Mouse (Mus musculus) ovary, adult 18-20 months (tissue): Measurements from ENCODE around the gene Tcl1b3.
"Not testable (repeated sequence)": the region's sequence is repeated elsewhere in the genome, so short reads cannot be mapped to it uniquely, and the experiment has no call there.

Experiments used
- DNase-seq: peaks from one replicate; pipeline ENCODE4 v3.0.0; 2022; ENCODE audit warnings: low spot score, mixed read lengths

The Tcl1b3 gene

GRCm38 (mm10) chr12:105190743-105191142, at the start of gene Tcl1b3:
Tcl1b3 (plus strand) TSS chr12:105191043.
- DNase-seq: not testable (repeated sequence)

- no peak for DNase-seq
Measured at GRCm38 (mm10) chr12:105143096-105143495, 47.7 kb upstream of the Tcl1b3 start.

- not testable (repeated sequence) for DNase-seq
Measured at GRCm38 (mm10) chr12:105144928-105145327, 45.9 kb upstream of the Tcl1b3 start.

- no peak for DNase-seq
Measured at GRCm38 (mm10) chr12:105145714-105146113, 45.1 kb upstream of the Tcl1b3 start, which contains the start of gene Tcl1b2. Tcl1b2 (plus strand) TSS chr12:105146014.

GRCm38 (mm10) chr12:105155286-105155685, 35.6 kb upstream of the Tcl1b3 start:
- DNase-seq: not testable (repeated sequence)

GRCm38 (mm10) chr12:105158842-105159241, 32.0 kb upstream of the Tcl1b3 start:
- DNase-seq: no peak

- no peak for DNase-seq
Measured at GRCm38 (mm10) chr12:105159390-105159789, 31.5 kb upstream of the Tcl1b3 start, which contains the start of gene Tcl1b1. Tcl1b1 (plus strand) TSS chr12:105159690.

GRCm38 (mm10) chr12:105166734-105167133, 24.1 kb upstream of the Tcl1b3 start:
- no peak for DNase-seq

GRCm38 (mm10) chr12:105173366-105173765, 17.5 kb upstream of the Tcl1b3 start:
- no peak for DNase-seq

- not testable (repeated sequence) for DNase-seq
Measured at GRCm38 (mm10) chr12:105174318-105174717, 16.5 kb upstream of the Tcl1b3 start.

GRCm38 (mm10) chr12:105176044-105176443, 14.8 kb upstream of the Tcl1b3 start, which contains the start of gene Tcl1b5:
Tcl1b5 (plus strand) TSS chr12:105176344.
- DNase-seq: not testable (repeated sequence)

- DNase-seq: not testable (repeated sequence)
Measured at GRCm38 (mm10) chr12:105181040-105181644, 9.7 kb upstream of the Tcl1b3 start.

- DNase-seq: not testable (repeated sequence)
Measured at GRCm38 (mm10) chr12:105188980-105189379, 1.9 kb upstream of the Tcl1b3 start.

- not testable (repeated sequence) for DNase-seq
Measured at GRCm38 (mm10) chr12:105199684-105200497, 9.0 kb downstream of the Tcl1b3 start.

GRCm38 (mm10) chr12:105201657-105202056, 10.8 kb downstream of the Tcl1b3 start, which contains the start of gene Tcl1b4:
Tcl1b4 (plus strand) TSS chr12:105201957.
- DNase-seq: not testable (repeated sequence)

- DNase-seq: no peak
Measured at GRCm38 (mm10) chr12:105207071-105207470, 16.2 kb downstream of the Tcl1b3 start.

GRCm38 (mm10) chr12:105208441-105208840, 17.6 kb downstream of the Tcl1b3 start:
- no peak for DNase-seq

- no peak for DNase-seq
Measured at GRCm38 (mm10) chr12:105209231-105209630, 18.4 kb downstream of the Tcl1b3 start.

- DNase-seq: no peak
Measured at GRCm38 (mm10) chr12:105217101-105217760, 26.4 kb downstream of the Tcl1b3 start.

GRCm38 (mm10) chr12:105222601-105223319, 31.9 kb downstream of the Tcl1b3 start, which contains the start of gene Tcl1:
Tcl1 (minus strand) TSS chr12:105222793.
- no peak for DNase-seq

- no peak for DNase-seq
Measured at GRCm38 (mm10) chr12:105224621-105225320, 33.9 kb downstream of the Tcl1b3 start.
